Mouse (Mus musculus) liver, embryonic 14.5 days (tissue): ENCODE data around the gene Spata7.

Experiments used
- CTCF ChIP-seq: IDR thresholded peaks from 2 replicates; pipeline ENCODE4 v1.5.1; 2016; ENCODE audit warnings: antibody characterized with exemption, low read depth, control low read depth
- EP300 ChIP-seq: IDR thresholded peaks from 2 replicates; pipeline ENCODE4 v1.6.1; 2016; ENCODE audit warnings: antibody characterized with exemption, low read depth

DNA sequence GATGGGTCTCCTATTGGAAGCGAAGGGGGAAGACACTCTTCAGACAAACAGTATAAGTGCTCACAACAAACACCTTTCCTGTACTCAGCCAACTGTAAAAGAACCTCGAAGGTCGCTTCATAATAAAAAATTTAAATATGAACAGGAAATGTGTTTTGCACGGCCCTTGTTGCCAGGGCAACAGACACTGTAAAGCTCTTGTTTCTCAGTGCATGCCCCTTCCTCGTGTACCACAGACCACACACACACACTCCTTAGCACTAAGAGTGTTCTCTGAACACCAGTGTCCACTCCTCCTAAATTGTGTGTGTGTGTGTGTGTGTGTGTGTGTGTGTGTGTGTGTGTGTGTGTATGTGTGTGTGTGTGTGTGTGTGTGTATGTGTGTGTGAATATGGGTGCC lies 12.2 kb upstream of the Spata7 start:
- TF ChIP-seq CTCF: no peak
- TF ChIP-seq EP300: no peak
